Mouse (Mus musculus): ENCODE measurements at regions not wholly inside any gene's neighbourhood (a gene's known extent, or its start where the extent isn't known, plus 50 kb on each side); places are given as distances from the start of the nearest gene placed in this dataset.

- TF ChIP-seq POLR2A (IDR thresholded peaks at IDR 0.05; ENCODE audit: control insufficient read depth, low read depth, low read length) (no peak), CTCF (IDR thresholded peaks at IDR 0.05; ENCODE audit: control insufficient read depth, insufficient read depth, insufficient replicate concordance, low read depth, low read length) (no peak)
These were observed 164.4 kb downstream of the Slc30a10 start for GRCm38 (mm10) chr1:185619011-185619410.

Data from testis, adult 2 months (tissue).